Mouse (Mus musculus) megakaryocyte progenitor cell, adult 5-6 weeks (primary cell): ENCODE data around the gene Ntm. TPM values are rescaled to one million over a fixed set of nuclear protein-coding genes. Genes with fewer than 3 reads are reported as not detected.

Experiments used
- ATAC-seq: replicated peaks from 2 replicates; pipeline ENCODE4 v1.8.0; 2016; ENCODE audit warnings: mild to moderate bottlenecking, moderate TSS enrichment, inconsistent platforms; ENCODE audit not compliant: poor library complexity
- total RNA-seq, 2 experiments: library from RNA; stranded (forward) in 1 of 2; stranded (reverse) in 1 of 2; fragments of 157-497, 149-512 nt in 1 of 2; fragments of 200-1000 nt in 1 of 2; gene quantifications; 2 replicates each; pipeline versions ENCODE4 v1.2.3 to v1.2.4; 2015 to 2017

Ntm gene
- total RNA-seq, 2 experiments from 2014 or later: not detected

- ATAC-seq: no peak
Measured at GRCm38 (mm10) chr9:29663286-29663685, 299.7 kb downstream of the Ntm start.

- ATAC-seq: peak; percentile 85
Measured at GRCm38 (mm10) chr9:29661468-29662145, 301.3 kb downstream of the Ntm start.

- no peak for ATAC-seq
Measured at GRCm38 (mm10) chr9:29660059-29660613, 302.8 kb downstream of the Ntm start.

- no peak for ATAC-seq
Measured at GRCm38 (mm10) chr9:29657761-29658465, 305.0 kb downstream of the Ntm start.

- ATAC-seq: peak; percentile 64; the same call in 1 of the 2 replicates
Measured at GRCm38 (mm10) chr9:29654885-29655284, 308.1 kb downstream of the Ntm start.

GRCm38 (mm10) chr9:29653678-29654235 lies 309.2 kb downstream of the Ntm start:
- no peak for ATAC-seq

- no peak for ATAC-seq
Measured at GRCm38 (mm10) chr9:29652854-29653253, 310.1 kb downstream of the Ntm start.

- ATAC-seq: no peak
Measured at GRCm38 (mm10) chr9:29651856-29652255, 311.1 kb downstream of the Ntm start.

GRCm38 (mm10) chr9:29651226-29651625 lies 311.7 kb downstream of the Ntm start:
- ATAC-seq: no peak

- ATAC-seq: peak; percentile 72
Measured at GRCm38 (mm10) chr9:29650679-29651078, 312.3 kb downstream of the Ntm start.

GRCm38 (mm10) chr9:29650266-29650665 lies 312.7 kb downstream of the Ntm start:
- ATAC-seq: no peak

GRCm38 (mm10) chr9:29648256-29648655 lies 314.7 kb downstream of the Ntm start:
- no peak for ATAC-seq

GRCm38 (mm10) chr9:29647764-29648163 lies 315.2 kb downstream of the Ntm start:
- ATAC-seq: peak; percentile 74

- ATAC-seq: no peak
Measured at GRCm38 (mm10) chr9:29645796-29646400, 317.0 kb downstream of the Ntm start.

- ATAC-seq: peak; percentile 84
Measured at GRCm38 (mm10) chr9:29642997-29643657, 319.8 kb downstream of the Ntm start.

- no peak for ATAC-seq
Measured at GRCm38 (mm10) chr9:29637335-29637734, 325.6 kb downstream of the Ntm start.

GRCm38 (mm10) chr9:29617181-29617580 lies 345.8 kb downstream of the Ntm start:
- no peak for ATAC-seq

GRCm38 (mm10) chr9:29612020-29612612 lies 350.8 kb downstream of the Ntm start:
- no peak for ATAC-seq

- ATAC-seq: no peak
Measured at GRCm38 (mm10) chr9:29610867-29611266, 352.1 kb downstream of the Ntm start.

GRCm38 (mm10) chr9:29597665-29598064 lies 365.3 kb downstream of the Ntm start:
- no peak for ATAC-seq
